In genomic region chr2:115979683-115980476, GRCm38 (mm10) we compare ENCODE assay signal across 9 mouse cellular contexts.
DNase-seq lines count a peak whose midpoint lies in the region; ATAC-seq and TF ChIP-seq lines count a peak whose summit lies in the region.
"Had no signal": no experiment of that assay in that cellular context is flagged by ENCODE, and none has a peak within 500 bp of the region (broad histone marks: within the 10 kb centered on the region; RNA-seq: fewer than 3 reads in every experiment).

No protein-coding gene starts in this region.

- no peak overlapping the region for H3K4me3 ChIP-seq in CH12.LX (replicated peaks in 1 of 3; ENCODE audit: low read depth in 2 of 3, low read length in 2 of 3, poor library complexity in 1 of 3)
- H3K4me3 ChIP-seq in forebrain, postnatal 0 days (ENCODE audit: low read depth, low read length), result no peak overlapping the region

- peak; percentile 17 for DNase-seq in CH12.LX (ENCODE audit: extremely low read depth)
- peak; percentile 55 for DNase-seq in adrenal gland, postnatal 14 days
- DNase-seq in forebrain, postnatal 0 days, result no peak
- peak; percentile 52 for DNase-seq in mesoderm, embryonic 11.5 days (ENCODE audit: low read depth, low spot score)
- DNase-seq in layer of hippocampus, adult 9-10 months (ENCODE audit: low spot score), result no peak
- no peak for DNase-seq in cerebellum, adult 9-11 months
- DNase-seq in heart, adult 8-10 months (ENCODE audit: low spot score), result no peak
- DNase-seq: lung, postnatal 10 days; thymus, adult 2 months had no signal

- no peak overlapping the region for H3K4me2 ChIP-seq in CH12.LX (ENCODE audit: insufficient read depth, low read depth, poor library complexity, severe bottlenecking)
- no peak overlapping the region for H3K4me2 ChIP-seq in forebrain, postnatal 0 days (ENCODE audit: low read depth)

- peak; percentile 80 for ATAC-seq in forebrain, postnatal 0 days

- no peak for TF ChIP-seq RAD21 in CH12.LX (IDR thresholded peaks at IDR 0.05; ENCODE audit: low read depth, low read length)

- 30% methylated on average over 14 of the region's 14 CpGs for WGBS in forebrain, postnatal 0 days

- H3K9ac ChIP-seq in CH12.LX (ENCODE audit: insufficient read depth, low read depth), result no peak overlapping the region
- no peak overlapping the region for H3K9ac ChIP-seq in forebrain, postnatal 0 days

- no peak overlapping the region for H3K27ac ChIP-seq in CH12.LX (ENCODE audit: insufficient read depth, low read depth)
- H3K27ac ChIP-seq in forebrain, postnatal 0 days (ENCODE audit: low read depth, low read length), result peak overlapping the region; percentile 54

- in situ Hi-C loops in CH12.LX (cut with MboI; ENCODE audit: low pct_ligation_motif_present, low pct_unique_long_range_greater_than_20kb, low sequenced_read_pairs), result no loop called here

- dilution Hi-C loops in CH12.LX (cut with MboI; ENCODE audit: extremely low pct_ligation_motif_present, extremely low pct_unique_long_range_greater_than_20kb, low sequenced_read_pairs), result no loop called here

- no peaks in the 10 kb centered on the region for H3K79me2 ChIP-seq in CH12.LX (replicated peaks; ENCODE audit: control insufficient read depth, extremely low read depth, insufficient read depth, poor library complexity, severe bottlenecking)

- TF ChIP-seq CTCF in CH12.LX (conservative IDR thresholded peaks at IDR 0.05 in 1 of 2, IDR thresholded peaks at IDR 0.05 in 1 of 2; ENCODE audit: low read depth in 2 of 2, low read length in 2 of 2), result no peak
- no peak for TF ChIP-seq CTCF in forebrain, postnatal 0 days (IDR thresholded peaks at IDR 0.05; ENCODE audit: low read depth)

- no peaks in the 10 kb centered on the region for H3K9me3 ChIP-seq in CH12.LX (replicated peaks; ENCODE audit: low read length)
- no peaks in the 10 kb centered on the region for H3K9me3 ChIP-seq in forebrain, postnatal 0 days (ENCODE audit: low read length)

- H3K27me3 ChIP-seq in CH12.LX (replicated peaks), result no peaks in the 10 kb centered on the region
- no peaks in the 10 kb centered on the region for H3K27me3 ChIP-seq in forebrain, postnatal 0 days (ENCODE audit: insufficient read depth, low read length)

- H3K36me3 ChIP-seq in CH12.LX (replicated peaks in 1 of 2; ENCODE audit: control insufficient read depth in 1 of 2, insufficient read depth in 1 of 2, low read length in 1 of 2), result no peaks in the 10 kb centered on the region
- H3K36me3 ChIP-seq in forebrain, postnatal 0 days (ENCODE audit: insufficient read depth), result 0 out of 2 replicates have a peak, but pooled peaks cover 5% of the 10 kb centered on the region

- no peak for TF ChIP-seq EP300 in CH12.LX (IDR thresholded peaks at IDR 0.05; ENCODE audit: low read length)

- H3K4me1 ChIP-seq in CH12.LX (ENCODE audit: control insufficient read depth in 1 of 2, insufficient read depth in 2 of 2), result peaks cover 0 to 20% of the 10 kb centered on the region in 2 experiments; a peak in 2 of 4 replicates
- peaks cover 3% of the 10 kb centered on the region for H3K4me1 ChIP-seq in forebrain, postnatal 0 days (ENCODE audit: insufficient read depth)

- no peak for TF ChIP-seq POLR2A in CH12.LX (IDR thresholded peaks at IDR 0.05; ENCODE audit: low read depth, low read length)

TF ChIP-seq in CH12.LX, 34 proteins besides CTCF, POLR2A, EP300 and RAD21:
- TF ChIP-seq IRF4 (IDR thresholded peaks at IDR 0.05; ENCODE audit: low read depth, low read length), result no peak
- no peak for TF ChIP-seq UBTF (IDR thresholded peaks at IDR 0.05; ENCODE audit: low read depth, low read length)
- TF ChIP-seq E2F4 (IDR thresholded peaks at IDR 0.05; ENCODE audit: insufficient replicate concordance, low read depth, low read length), result no peak
- no peak for TF ChIP-seq ETS1 (conservative IDR thresholded peaks at IDR 0.05; ENCODE audit: low read depth, low read length)
- TF ChIP-seq PAX5 (IDR thresholded peaks at IDR 0.05; ENCODE audit: low read length), result no peak
- no peak for TF ChIP-seq GABPA (IDR thresholded peaks at IDR 0.05; ENCODE audit: insufficient replicate concordance, low read depth, low read length)
- TF ChIP-seq TCF12 (IDR thresholded peaks at IDR 0.05; ENCODE audit: low read depth, low read length), result no peak
- TF ChIP-seq MXI1 (IDR thresholded peaks at IDR 0.05; ENCODE audit: low read depth, low read length), result no peak
- TF ChIP-seq USF2 (conservative IDR thresholded peaks at IDR 0.05; ENCODE audit: low read depth, low read length), result no peak
- no peak for TF ChIP-seq NRF1 (IDR thresholded peaks at IDR 0.05; ENCODE audit: low read depth, low read length)
- TF ChIP-seq SMC3 (IDR thresholded peaks at IDR 0.05; ENCODE audit: low read depth, low read length), result no peak

Comparison
In these comparisons a context has a peak if more than half of its experiments do, and no peak if none do; other contexts are left out.
1. DNase-seq: peak in CH12.LX (single experiment), adrenal gland, postnatal 14 days (single experiment) and mesoderm, embryonic 11.5 days (single experiment); none in forebrain, postnatal 0 days (single experiment), layer of hippocampus, adult 9-10 months (single experiment), cerebellum, adult 9-11 months (single experiment) and heart, adult 8-10 months (single experiment).